Mouse (Mus musculus): ENCODE data around the gene Rbp7. TPM values are rescaled to one million over a fixed set of nuclear protein-coding genes. Genes with fewer than 3 reads are reported as not detected.
"Not testable (repeated sequence)": the region's sequence is repeated elsewhere in the genome, so short reads cannot be mapped to it uniquely, and the experiment has no call there.

Gene Rbp7
- total RNA-seq (2021): not detected
- long read RNA-seq: 0 reads

DNA sequence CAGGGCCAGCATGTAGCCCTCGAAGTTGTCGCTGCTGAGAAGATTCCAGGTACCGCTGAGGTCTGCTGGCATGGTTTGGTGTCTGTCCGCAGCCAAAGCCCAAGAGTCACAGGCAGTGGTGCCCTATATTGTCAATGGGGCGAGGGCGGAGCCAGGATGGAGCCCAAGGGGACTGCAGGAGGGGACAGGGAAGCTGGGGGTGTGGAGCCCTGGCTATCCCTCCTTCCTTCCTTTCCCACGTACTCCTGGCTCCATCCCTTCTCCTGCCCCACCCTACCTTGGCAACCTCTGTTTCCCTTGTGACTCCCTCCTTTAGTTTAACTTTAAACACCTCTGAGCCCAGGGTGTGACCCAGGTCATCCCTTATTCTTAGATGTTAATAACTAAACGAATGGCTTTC, at the start of gene Rbp7:
Gene Rbp7, minus strand, starts transcription at position 100 of the 400 bp plus-strand sequence.
- DNase-seq (ENCODE audit: low spot score in 2 of 2): no peak

DNA sequence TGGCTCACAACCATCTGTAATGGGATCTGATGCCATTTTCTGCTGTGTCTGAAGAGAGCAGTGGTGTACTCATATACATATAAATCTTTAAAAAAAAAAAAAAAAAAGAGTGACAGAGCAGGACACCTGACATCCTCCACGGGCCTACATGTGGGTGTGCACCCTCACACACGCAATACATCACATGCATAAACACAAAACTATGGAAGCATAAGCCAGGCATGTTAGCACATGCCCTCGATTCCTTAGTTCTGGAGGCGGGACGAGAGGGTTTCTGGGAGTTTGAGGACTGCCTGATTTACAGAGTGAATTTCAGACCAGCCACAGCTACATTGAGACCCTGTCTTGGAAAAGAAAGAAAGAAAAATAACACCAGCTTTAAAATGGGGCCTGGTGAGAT, 49.6 kb upstream of the Rbp7 start:
- DNase-seq (ENCODE audit: low spot score in 2 of 2): no peak

DNA sequence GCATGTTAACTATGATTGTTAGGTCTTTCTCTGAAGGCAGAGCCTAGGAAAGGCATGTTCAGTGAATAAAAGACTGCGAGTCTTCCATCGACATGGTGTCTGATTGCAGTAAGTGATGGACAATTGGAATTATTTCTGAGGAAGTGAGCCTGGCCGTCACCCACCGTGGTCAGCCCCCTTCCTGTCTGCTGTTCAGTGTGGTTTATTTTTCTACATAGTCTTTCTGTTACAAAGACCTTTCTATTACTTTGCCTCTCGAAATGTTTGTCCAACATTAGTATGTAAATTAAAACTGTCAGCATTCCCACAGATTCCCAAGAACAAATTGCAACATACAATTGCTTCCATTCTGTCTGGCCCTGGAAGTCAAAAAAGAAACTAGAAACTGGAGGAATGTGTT, 45.0 kb upstream of the Rbp7 start:
- no peak for DNase-seq (ENCODE audit: low spot score in 2 of 2)

DNA sequence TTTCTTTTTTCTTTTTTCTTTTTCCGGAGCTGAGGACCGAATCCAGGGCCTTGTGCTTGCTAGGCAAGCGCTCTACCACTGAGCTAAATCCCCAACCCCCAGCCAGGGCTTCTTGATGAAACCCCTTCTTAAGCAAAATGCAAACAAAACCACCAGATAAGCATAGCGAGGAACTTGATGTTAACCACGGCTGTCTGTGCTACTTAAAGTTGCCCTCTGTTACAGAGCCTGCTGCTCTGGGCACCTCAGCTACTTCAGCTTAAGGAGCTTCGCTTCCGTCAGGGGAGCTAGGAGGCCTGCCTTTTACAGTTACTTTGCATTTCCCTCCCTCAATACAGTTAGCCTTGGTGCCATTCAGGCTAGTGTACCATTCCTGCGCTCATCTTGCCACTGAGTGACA, 44.1 kb upstream of the Rbp7 start:
- no peak for DNase-seq (ENCODE audit: low spot score in 2 of 2)

DNA sequence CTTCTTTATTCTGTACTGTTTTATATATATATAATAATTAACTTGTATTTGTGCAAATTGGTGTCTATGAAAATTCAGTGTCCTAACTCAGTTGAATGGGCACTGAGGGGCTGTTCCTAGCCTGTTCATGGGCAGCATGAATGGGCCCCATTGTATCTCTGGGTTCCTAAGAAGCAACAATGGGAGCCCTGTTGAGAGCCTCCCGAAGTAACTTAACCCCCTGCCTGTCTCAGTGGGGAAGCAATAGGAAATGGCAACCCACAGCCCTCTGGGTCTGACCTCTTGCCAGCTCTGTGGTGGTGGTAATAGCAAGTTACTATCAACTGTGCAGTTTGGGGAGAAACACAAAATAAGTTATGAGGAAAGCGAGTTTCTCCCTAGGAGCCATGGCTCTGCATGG, 41.8 kb upstream of the Rbp7 start:
- peak; percentile 34 to 42 for DNase-seq (ENCODE audit: low spot score in 2 of 2)

DNA sequence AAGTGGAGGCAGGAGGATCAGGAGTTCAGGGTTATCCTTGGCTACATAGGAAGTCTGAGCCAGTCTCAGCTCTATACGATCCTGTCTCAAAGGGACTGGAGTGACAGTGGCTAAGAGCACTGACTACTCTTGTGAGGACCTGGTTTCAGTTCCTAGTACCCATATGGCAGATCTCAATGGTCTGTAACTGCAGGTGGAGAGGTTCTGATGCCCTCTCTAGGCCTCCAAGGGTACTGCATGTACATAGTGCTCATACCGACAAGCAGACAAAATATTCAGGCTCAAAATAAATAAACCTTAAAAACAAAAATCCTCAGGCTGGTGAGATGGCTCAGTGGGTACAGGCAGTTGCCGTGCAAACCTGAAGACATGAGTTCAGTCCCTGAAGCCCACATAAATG, 36.4 kb upstream of the Rbp7 start:
- no peak for DNase-seq (ENCODE audit: low spot score in 2 of 2)

DNA sequence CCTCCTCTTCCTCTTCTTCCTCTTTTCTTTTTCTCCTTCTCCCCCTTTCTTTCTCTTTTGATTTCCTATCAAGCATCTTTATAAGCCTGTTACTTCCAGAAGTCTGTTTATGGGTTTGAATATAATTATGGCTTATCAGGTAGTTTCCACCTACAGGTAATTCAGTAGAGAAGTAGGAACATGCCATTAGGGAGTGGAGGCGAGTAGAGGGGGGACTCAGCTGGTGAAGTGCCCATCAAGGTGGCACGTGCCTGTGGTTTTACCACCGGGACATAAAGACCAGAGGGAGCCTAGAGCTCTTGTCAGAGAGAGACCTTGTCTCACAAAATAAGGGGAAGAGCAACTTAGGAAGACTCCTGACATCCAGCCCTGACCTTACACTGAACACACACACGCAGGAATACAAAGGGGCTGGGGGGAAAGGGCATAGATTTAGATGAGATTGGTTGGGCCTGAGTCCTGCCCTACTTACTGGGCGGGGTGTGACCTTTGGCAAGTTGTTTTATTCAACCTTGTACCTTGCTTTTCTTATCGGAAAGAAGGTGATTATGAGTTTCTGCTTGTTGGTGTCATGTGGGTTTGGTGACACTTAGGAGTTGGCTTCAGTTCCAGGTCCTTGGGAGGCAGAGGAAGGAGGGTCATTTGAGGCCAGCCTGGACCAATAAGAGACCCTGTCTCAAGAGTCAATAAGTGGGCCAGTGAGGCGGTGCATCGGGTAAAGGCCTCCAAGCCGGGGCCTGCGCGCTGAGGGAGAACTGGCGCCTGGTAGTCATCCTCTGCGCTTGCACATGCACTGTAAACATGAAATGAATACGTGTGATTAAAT, 34.9 kb upstream of the Rbp7 start:
- no peak for DNase-seq (ENCODE audit: low spot score in 2 of 2)

DNA sequence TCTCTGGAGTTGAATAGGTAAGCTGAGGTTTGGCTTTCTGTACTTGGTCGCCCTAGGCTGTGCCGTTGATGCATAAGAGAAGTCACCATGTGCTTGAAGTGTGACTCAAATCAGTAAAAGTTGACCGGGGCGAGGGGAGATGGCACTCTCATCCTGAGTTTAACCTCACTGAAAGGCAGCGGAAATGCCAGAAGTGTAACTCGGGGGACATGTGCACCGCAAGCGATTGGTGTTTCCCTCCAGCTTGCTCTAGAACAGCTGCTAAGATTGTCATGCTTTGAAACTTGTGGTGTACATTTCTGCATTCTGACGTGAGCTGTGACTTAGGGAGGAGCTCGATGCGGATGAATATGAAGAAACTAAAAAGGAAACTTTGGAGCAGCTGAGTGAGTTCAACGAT, 33.0 kb upstream of the Rbp7 start:
- no peak for DNase-seq (ENCODE audit: low spot score in 2 of 2)

DNA sequence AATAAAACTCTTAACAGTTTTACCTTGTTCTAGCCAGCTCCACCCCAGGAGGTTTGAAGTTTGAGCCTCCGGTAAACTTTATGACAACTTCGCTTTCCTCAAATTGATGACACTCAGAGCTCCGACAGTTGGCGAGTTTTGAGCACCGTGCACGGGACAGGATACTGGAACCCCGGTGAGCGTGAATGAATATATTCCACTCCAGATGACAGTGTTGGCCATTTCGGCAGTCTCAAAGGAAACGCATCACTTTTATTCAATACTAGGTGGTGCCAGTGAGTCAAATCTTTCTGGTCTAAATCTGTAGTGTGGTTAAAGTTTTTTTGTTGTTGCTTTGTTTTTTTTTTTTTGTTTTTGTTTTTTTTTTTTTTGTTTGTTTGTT, 31.0 kb upstream of the Rbp7 start:
- peak; percentile 16 to 35 for DNase-seq (ENCODE audit: low spot score in 2 of 2)

DNA sequence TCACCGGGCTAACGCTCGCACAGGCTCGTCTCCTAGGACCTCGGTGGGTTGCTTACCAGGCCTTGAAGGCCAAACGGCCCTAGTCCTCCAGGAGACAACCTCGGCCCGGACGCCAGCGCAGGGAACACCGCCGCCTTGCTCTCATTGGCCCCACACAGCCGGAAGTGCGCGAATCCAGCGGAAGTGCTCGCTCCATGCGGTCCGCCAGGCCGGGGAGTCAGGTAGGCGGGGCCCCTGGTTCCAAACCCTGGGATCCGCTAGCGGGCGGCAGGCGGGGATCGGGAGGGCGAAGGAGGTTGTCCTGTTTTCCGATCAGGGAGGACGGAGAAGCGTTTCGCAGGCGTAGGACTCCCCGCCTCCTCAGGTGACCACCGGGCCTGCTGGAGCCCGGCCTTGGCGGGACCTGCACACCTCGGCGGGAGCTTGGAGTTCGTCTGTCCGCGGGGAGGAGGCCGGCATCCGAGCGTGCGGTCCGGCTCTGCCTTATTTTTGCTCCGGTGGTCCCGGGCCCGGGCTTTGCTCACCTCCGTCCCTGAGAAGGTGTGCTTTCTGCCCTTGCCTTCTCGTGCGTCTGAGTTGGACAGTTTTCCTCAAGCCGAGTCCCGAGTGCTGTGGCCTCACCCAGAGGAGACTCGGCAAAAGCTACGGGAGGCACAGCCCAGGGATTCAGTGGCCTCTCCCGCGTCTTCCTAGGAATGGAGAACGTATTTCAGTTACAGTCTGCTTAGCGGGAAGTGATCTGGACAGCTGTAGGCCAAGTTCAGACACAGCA, 30.5 kb upstream of the Rbp7 start, which contains the start of the genes Nmnat1 and Lzic:
Gene Nmnat1, minus strand, starts transcription at position 150 of the 772 bp plus-strand sequence.
Gene Lzic, plus strand, starts transcription at position 177 of the 772 bp plus-strand sequence.
- peak; percentile 94 for DNase-seq (ENCODE audit: low spot score in 2 of 2)

DNA sequence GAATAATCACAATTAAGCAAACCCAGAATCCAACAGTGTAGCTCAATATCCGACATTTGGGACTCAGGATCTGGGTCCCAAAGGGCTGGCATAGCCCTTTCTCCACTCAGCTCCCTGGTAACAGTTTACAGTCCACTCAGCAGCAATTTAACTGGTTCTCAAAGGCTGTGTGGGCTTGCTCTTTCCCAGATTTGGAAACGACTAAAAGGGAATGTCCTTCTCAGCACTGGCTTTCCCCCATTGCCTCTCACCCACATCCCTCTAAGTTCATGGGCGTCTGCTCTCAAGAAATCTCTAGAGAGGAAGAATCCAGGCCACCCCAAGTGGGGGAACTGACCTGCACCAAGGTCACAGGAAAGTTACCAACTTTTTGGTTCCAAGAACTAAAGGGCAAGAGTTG, 29.8 kb upstream of the Rbp7 start:
- no peak for DNase-seq (ENCODE audit: low spot score in 2 of 2)

DNA sequence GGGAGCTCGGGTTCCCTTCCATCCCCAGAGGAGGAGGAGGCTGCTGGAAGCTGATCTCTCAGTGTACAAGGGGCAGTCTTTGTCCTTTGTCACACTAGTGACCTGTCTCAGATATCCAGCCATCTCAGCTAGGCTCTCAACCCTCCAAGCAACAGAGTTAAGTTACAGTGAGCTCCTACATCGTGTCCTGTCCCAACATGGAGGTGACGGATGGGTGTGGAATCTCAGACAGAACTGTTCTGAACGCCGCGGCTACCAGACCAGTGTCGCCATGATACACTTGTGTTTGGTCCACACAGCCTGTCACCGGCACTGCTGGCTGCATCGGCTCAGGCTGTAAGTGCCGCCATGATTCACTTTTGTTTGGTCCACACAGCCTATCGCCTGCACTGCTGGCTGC, 22.3 kb upstream of the Rbp7 start, which contains the start of gene Tmem274:
Gene Tmem274, plus strand, starts transcription at position 301 of the 400 bp plus-strand sequence.
- DNase-seq (ENCODE audit: low spot score in 2 of 2): no peak

DNA sequence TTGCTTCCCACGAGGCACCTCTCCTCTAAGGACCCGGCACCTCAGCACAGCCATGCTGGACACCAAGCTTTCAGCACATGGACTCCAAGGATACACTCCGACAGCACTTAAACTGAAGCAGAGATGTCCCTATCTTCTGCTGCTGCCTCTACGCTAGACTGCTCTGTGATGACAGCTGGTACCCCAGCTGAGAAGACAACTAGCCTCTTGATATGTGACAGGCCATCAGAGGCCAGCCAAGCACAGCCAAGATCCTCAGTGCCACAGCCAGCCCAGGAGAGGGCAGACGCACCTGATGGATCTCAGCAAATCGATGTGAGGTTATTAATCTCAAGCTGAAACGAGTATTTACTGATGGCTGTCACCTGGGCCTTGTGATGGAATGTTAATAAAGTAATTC, 20.3 kb upstream of the Rbp7 start:
- no peak for DNase-seq (ENCODE audit: low spot score in 2 of 2)

DNA sequence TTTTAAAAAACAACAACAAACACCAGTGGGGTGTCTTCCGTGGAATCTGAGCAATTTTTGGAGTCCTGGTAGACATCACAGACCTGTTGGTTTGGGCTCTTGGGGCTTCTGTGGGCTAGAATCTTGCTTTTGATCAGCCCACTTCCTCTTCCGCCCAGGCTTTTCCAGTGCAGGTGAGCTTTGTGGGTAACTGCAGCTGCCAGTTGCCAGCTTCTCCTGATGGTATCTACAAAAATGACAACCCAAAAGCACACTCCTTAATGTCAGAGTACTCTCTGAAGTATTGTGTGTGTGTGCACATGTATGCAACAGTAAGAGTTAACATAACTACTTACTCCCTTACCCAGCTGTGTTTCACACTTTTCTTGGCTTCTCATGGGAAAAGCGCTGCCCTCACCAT, 14.8 kb upstream of the Rbp7 start:
- no peak for DNase-seq (ENCODE audit: low spot score in 2 of 2)

DNA sequence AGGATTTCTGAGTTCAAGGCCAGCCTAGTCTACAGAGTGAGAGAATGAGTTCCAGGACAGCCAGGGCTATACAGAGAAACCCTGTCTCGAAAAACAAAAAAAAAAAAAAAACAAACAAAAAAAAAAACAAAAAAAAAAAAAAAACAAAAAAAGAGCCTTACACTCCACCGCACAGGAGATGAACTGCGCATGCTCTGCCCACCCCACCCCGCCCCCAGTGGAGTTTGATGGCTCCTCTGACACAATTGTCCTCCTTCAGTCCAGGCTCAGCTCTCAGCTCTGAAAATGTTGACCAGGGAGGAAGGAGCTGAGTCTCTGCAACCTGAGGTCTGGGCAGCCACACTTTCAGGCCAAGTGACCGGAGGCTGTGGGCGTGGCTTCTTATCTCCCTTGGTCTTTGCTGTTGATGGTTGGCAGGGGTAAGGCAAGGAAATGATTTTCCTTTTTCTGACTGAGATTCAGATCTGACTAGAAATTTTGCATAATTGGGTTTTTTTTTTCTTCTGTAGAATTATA, 8.7 kb upstream of the Rbp7 start:
- DNase-seq (ENCODE audit: low spot score in 2 of 2): no peak

DNA sequence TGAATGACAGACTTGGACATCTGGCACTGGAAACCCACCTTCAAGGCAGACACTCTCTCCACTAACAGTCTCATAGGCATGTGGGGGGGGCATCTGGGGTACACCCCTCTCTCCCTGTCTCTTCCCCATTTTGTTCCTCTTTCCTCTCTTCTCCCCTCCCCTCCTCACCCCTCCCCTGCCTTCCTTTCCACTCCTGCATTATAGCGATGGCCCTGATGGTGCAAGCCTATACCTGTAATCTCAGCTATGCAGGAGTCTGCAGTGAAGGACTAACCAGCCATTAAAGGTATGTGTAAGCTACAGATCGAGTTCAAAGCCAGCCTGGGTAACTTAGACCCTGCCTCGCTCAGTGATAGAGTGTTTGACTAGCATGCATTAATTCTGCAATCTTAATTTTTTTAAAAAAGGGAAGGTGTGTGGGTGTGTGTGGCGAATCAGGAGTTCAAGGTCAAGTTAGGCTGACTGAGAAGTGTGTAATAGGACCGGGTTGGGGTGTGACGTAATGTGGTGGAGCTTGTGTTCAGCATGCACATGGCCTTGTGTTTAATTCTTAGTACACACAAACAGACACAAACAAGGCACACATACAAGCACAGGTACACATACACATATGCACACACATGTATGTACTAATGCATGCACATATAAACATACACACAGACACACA, 7.7 kb upstream of the Rbp7 start:
- DNase-seq (ENCODE audit: low spot score in 2 of 2): no peak

DNA sequence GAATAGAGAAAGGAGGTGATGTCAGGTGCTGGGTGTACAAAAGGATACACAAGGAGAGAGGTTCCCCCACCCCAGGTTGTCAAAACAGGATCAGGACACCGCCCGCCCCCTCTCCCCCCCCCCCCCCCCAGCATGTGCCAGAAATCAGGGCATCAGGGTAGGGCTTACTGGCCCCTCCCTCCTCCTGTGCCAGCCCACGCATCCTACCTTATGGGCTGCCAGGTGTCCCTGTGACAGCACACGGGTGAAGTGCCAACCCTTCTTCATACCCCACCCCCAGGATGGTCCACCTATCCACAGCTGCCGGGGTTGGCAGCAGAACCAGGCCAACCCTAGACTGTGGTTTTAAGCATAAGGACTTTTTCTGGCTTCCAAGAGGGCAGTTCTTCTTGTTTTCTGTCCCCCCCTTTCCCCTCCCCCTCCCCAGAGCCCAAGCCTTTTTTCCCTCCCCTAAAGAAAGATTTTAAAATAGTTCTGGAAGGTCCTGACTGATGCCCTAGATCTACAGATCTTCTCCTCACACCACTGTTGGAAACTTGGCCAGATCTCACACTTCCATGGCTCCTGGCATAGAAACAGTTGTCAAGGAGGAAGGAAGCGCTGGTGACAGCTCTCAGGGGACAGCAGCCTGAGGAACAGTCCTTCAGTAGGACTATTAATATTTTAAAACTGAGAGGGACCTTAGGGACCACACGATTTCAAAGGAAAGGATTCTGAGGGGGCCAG, 7.0 kb upstream of the Rbp7 start:
- no peak for DNase-seq (ENCODE audit: low spot score in 2 of 2)

DNA sequence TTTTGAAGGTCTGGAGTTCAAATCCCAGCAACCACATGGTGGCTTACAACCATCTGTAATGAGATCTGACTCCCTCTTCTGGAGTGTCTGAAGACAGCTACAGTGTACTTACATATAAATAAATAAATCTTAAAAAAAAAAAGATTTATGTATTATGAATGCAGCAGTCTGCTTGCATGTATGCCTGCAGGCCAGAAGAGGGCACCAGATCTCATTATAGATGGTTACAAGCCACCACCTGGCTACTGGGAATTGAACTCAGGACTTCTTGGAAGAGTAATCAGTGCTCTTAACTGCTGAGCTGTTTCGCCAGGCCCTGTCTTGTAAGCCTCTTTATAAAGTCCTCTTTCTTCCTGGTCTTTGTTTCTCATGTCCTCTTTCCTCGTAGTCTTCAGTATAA, 5.7 kb upstream of the Rbp7 start:
- not testable (repeated sequence) for DNase-seq (ENCODE audit: low spot score in 2 of 2)

DNA sequence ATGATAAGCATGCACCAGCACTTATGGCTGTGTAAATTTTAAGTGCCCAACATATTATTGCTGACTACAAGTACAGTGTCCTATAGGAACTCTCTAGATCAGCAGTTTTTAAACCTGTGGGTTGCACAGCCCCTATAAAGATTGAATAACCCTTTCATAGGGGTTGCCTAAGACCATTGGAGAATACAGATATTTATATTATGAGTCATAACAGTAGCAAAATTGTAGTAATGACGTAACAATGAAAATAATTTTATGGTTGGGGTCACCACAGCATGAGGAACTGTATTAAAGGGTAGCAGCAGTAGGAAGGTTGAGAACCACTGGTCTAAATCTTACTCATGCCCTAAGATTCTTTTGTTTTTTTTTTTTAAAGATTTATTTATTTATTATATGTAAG, 4.6 kb upstream of the Rbp7 start:
- no peak for DNase-seq (ENCODE audit: low spot score in 2 of 2)

DNA sequence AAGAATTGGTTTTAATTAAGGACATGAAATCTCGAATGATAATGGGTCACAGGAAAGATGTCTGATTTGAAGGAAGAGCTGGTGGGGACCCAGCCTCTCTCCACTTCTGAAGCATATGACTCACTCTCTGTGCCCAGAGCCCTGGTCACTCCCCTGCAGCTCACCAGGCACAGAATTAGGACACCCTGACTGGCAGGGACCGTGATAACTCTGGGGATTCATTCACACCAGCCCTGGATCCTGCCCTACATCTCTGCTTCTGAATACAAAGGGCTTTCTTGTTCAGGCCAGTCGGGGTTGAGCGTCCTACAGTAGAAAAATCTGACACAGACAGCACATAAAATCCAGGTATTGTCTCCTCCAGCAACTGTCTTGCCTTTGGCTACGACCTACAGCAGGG, 3.7 kb upstream of the Rbp7 start:
- DNase-seq (ENCODE audit: low spot score in 2 of 2): no peak

DNA sequence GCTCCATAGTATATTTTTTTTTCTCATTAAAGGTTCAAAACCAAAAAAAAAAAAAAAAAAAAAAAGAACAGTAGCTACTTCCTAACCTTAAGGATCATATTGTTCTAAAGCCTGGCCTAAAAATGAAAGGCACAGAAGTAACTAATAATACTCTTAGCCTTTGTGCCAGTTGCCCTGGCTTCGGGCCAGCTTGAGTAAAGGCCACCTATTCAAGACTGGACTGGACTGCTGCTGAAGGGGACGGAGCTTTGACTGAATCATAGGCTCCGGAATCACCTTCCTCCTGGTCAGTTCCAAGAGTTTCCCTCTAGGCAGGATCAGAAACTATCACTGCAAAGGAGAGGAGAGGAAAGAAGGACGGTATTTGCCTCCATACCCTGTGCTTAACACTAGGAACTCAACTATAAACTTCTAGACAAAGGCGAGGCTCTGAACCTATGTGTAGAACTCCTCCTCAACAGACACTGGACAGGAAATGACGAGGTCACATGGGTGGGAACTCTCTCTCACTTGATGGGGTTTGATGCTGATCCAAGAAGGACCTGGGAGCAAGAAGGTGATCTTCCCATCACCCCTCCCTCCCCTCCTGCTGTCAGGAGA, 3.2 kb upstream of the Rbp7 start:
- DNase-seq (ENCODE audit: low spot score in 2 of 2): no peak

Data from layer of hippocampus, postnatal 10 days (tissue).